Mouse (Mus musculus): ENCODE results near the gene Ttc29. TPM values are rescaled to one million over a fixed set of nuclear protein-coding genes. Genes with fewer than 3 reads are reported as not detected.

The Ttc29 gene
- total RNA-seq, 2 experiments from 2014 or later, result not detected

Other genes with a start within 250 kb of the Ttc29 start
- not detected for gene Pou4f2, start 223.3 kb downstream of the Ttc29 start, total RNA-seq (2021)